Mouse (Mus musculus): ENCODE results near the gene Wfdc12. TPM values are rescaled to one million over a fixed set of nuclear protein-coding genes. Genes with fewer than 3 reads are reported as not detected.

The Wfdc12 gene
- polyA plus RNA-seq, 1 experiment: not detected

DNA sequence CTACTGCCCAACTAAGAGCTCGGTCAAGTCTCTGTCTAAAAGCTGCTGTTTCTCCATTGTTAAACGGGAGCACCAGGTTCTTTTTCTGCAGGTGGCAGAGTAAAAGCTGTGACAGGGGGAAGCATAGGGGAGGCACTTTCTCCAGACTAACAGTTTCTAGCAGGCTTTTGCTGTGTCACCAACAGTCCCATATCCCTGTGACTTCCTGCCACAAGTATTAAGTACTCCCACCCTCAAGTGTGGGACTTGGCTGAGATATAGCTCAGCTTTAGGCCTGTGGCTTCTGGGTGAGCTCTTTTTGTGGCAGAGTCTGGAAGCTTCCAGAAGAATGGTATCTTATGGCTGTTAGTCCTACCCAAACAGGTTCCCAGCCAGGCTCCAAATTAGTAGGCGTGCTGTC lies 14.6 kb downstream of the Wfdc12 start:
- H3K4me3 ChIP-seq: no peak overlapping the region
- H3K27me3 ChIP-seq (ENCODE audit: control insufficient read depth, insufficient read depth, insufficient read length): peaks cover 66% of the 10 kb centered on the region

DNA sequence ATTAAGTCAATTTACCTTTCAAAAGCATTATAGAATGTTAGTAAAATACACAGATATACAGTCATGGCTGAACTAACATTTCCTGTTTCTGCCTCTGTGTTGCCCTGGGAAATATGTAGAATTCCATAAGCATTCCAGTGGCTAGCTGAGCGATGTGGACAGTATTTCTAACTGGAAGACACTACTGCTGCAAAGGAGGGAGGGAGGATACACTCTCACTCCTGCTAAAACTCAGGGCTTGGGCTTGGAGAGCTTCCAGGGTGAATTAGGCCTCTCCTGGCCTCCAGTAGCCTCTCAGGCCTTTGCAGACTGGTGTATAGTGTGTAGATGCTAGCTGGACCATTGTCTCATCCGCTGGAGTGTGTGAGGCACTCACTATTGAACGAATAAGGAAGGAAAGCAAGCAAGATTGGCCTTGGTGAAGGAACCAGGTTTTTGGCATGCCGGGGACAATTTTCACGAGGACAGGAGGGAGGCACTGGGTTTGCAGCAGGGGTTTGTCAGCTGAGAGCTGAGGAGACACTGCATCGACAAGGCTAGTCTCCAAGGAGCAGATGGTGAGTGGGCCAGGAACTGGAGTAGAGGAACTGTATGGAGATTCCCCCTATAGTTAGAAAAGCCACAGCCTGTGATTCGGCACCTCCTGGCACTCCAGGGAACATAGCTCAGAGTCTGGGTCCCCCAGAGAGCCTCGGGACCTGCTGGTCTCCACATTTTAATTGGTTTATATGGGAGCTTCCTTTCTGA lies 15.6 kb downstream of the Wfdc12 start:
- Histone ChIP-seq H3ac (ENCODE audit: control insufficient read depth, insufficient read length) (no peak overlapping the region), H3K4me2 (ENCODE audit: low read depth) (no peak overlapping the region), H3K36me3 (ENCODE audit: control insufficient read depth, insufficient read depth) (no peaks in the 10 kb centered on the region), H3K79me2 (ENCODE audit: control insufficient read depth, insufficient read depth) (no peaks in the 10 kb centered on the region), H3K4me3 (no peak overlapping the region), H3K27me3 (ENCODE audit: control insufficient read depth, insufficient read depth, insufficient read length) (peaks cover 71% of the 10 kb centered on the region)
- TF ChIP-seq MYOD1 (IDR thresholded peaks at IDR 0.05; ENCODE audit: control insufficient read depth in 1 of 3, insufficient read length in 2 of 3, low read depth in 2 of 3) (no peak), MAX (IDR thresholded peaks at IDR 0.05; ENCODE audit: low read depth) (no peak), E2F4 (IDR thresholded peaks at IDR 0.05; ENCODE audit: insufficient read depth) (no peak), REST (IDR thresholded peaks at IDR 0.05; ENCODE audit: insufficient read depth, insufficient read length) (no peak), TCF12 (IDR thresholded peaks at IDR 0.05; ENCODE audit: insufficient read depth, poor library complexity, severe bottlenecking) (no peak), CEBPB (IDR thresholded peaks at IDR 0.05; ENCODE audit: insufficient read depth, poor library complexity, severe bottlenecking) (no peak), TCF3 (IDR thresholded peaks at IDR 0.05; ENCODE audit: insufficient read length, low read depth) (no peak), POLR2AphosphoS2 (IDR thresholded peaks at IDR 0.05; ENCODE audit: insufficient read length, low read depth) (no peak), MYOG (IDR thresholded peaks at IDR 0.05; ENCODE audit: control insufficient read depth in 1 of 3, insufficient read depth in 1 of 3, insufficient read length in 2 of 3, low read depth in 2 of 3) (no peak), USF1 (IDR thresholded peaks at IDR 0.05; ENCODE audit: low read depth) (no peak), SRF (IDR thresholded peaks at IDR 0.05; ENCODE audit: control insufficient read depth, insufficient read length, low read depth) (no peak), POLR2A (IDR thresholded peaks at IDR 0.05; ENCODE audit: insufficient read length, low read depth) (no peak)

More for the DNA sequence above, 14.6 kb downstream of the Wfdc12 start:
- no peaks in the 10 kb centered on the region for H3K79me2 ChIP-seq (ENCODE audit: control insufficient read depth, insufficient read depth)
- no peaks in the 10 kb centered on the region for H3K36me3 ChIP-seq (ENCODE audit: control insufficient read depth, insufficient read depth)
- H3K4me2 ChIP-seq (ENCODE audit: low read depth): no peak overlapping the region
- H3ac ChIP-seq (ENCODE audit: control insufficient read depth, insufficient read length): no peak overlapping the region
- no peak for TF ChIP-seq CEBPB (IDR thresholded peaks at IDR 0.05; ENCODE audit: insufficient read depth, poor library complexity, severe bottlenecking)
- no peak for TF ChIP-seq REST (IDR thresholded peaks at IDR 0.05; ENCODE audit: insufficient read depth, insufficient read length)
- no peak for TF ChIP-seq USF1 (IDR thresholded peaks at IDR 0.05; ENCODE audit: low read depth)
- TF ChIP-seq TCF12 (IDR thresholded peaks at IDR 0.05; ENCODE audit: insufficient read depth, poor library complexity, severe bottlenecking): no peak
- TF ChIP-seq E2F4 (IDR thresholded peaks at IDR 0.05; ENCODE audit: insufficient read depth): no peak
- no peak for TF ChIP-seq MAX (IDR thresholded peaks at IDR 0.05; ENCODE audit: low read depth)
- no peak for TF ChIP-seq POLR2A (IDR thresholded peaks at IDR 0.05; ENCODE audit: insufficient read length, low read depth)
- TF ChIP-seq TCF3 (IDR thresholded peaks at IDR 0.05; ENCODE audit: insufficient read length, low read depth): no peak
- no peak for TF ChIP-seq POLR2AphosphoS2 (IDR thresholded peaks at IDR 0.05; ENCODE audit: insufficient read length, low read depth)
- no peak for TF ChIP-seq SRF (IDR thresholded peaks at IDR 0.05; ENCODE audit: control insufficient read depth, insufficient read length, low read depth)
- no peak for TF ChIP-seq MYOD1 (IDR thresholded peaks at IDR 0.05; ENCODE audit: control insufficient read depth in 1 of 3, insufficient read length in 2 of 3, low read depth in 2 of 3)
- no peak for TF ChIP-seq MYOG (IDR thresholded peaks at IDR 0.05; ENCODE audit: control insufficient read depth in 1 of 3, insufficient read depth in 1 of 3, insufficient read length in 2 of 3, low read depth in 2 of 3)

DNA sequence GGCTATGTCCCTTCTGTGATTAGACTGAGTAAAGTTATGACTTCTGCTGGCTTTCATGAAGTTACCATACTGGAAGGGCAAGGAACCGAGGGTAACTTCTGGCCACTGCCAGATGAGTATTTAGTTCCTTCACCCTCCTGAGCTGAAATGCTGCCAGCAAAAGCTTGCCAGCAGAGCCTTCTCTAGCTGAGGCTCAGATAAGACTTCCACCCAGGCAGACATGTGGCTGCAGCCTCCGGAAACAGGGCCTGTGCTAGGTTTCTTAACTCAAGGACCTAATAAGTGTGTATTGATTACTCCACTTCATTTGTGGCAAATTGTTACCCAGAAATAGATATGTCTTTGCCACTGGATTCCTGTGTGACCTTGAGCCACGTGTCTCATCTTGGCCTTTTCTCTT lies 17.0 kb downstream of the Wfdc12 start:
- no peaks in the 10 kb centered on the region for H3K36me3 ChIP-seq (ENCODE audit: control insufficient read depth, insufficient read depth)
- no peak overlapping the region for H3K4me2 ChIP-seq (ENCODE audit: low read depth)
- no peaks in the 10 kb centered on the region for H3K79me2 ChIP-seq (ENCODE audit: control insufficient read depth, insufficient read depth)
- H3K27me3 ChIP-seq (ENCODE audit: control insufficient read depth, insufficient read depth, insufficient read length): peaks cover 68% of the 10 kb centered on the region
- TF ChIP-seq CEBPB (IDR thresholded peaks at IDR 0.05; ENCODE audit: insufficient read depth, poor library complexity, severe bottlenecking): no peak
- no peak for TF ChIP-seq POLR2A (IDR thresholded peaks at IDR 0.05; ENCODE audit: insufficient read length, low read depth)
- TF ChIP-seq MAX (IDR thresholded peaks at IDR 0.05; ENCODE audit: low read depth): no peak
- TF ChIP-seq E2F4 (IDR thresholded peaks at IDR 0.05; ENCODE audit: insufficient read depth): no peak
- TF ChIP-seq REST (IDR thresholded peaks at IDR 0.05; ENCODE audit: insufficient read depth, insufficient read length): no peak
- no peak for TF ChIP-seq USF1 (IDR thresholded peaks at IDR 0.05; ENCODE audit: low read depth)
- no peak for TF ChIP-seq TCF3 (IDR thresholded peaks at IDR 0.05; ENCODE audit: insufficient read length, low read depth)
- TF ChIP-seq MYOD1 (IDR thresholded peaks at IDR 0.05; ENCODE audit: control insufficient read depth in 1 of 3, insufficient read length in 2 of 3, low read depth in 2 of 3): no peak
- no peak for TF ChIP-seq MYOG (IDR thresholded peaks at IDR 0.05; ENCODE audit: control insufficient read depth in 1 of 3, insufficient read depth in 1 of 3, insufficient read length in 2 of 3, low read depth in 2 of 3)
- TF ChIP-seq TCF12 (IDR thresholded peaks at IDR 0.05; ENCODE audit: insufficient read depth, poor library complexity, severe bottlenecking): no peak
- no peak for TF ChIP-seq SRF (IDR thresholded peaks at IDR 0.05; ENCODE audit: control insufficient read depth, insufficient read length, low read depth)
- no peak for TF ChIP-seq POLR2AphosphoS2 (IDR thresholded peaks at IDR 0.05; ENCODE audit: insufficient read length, low read depth)
- H3ac ChIP-seq (ENCODE audit: control insufficient read depth, insufficient read length): no peak overlapping the region
- H3K4me3 ChIP-seq: no peak overlapping the region

DNA sequence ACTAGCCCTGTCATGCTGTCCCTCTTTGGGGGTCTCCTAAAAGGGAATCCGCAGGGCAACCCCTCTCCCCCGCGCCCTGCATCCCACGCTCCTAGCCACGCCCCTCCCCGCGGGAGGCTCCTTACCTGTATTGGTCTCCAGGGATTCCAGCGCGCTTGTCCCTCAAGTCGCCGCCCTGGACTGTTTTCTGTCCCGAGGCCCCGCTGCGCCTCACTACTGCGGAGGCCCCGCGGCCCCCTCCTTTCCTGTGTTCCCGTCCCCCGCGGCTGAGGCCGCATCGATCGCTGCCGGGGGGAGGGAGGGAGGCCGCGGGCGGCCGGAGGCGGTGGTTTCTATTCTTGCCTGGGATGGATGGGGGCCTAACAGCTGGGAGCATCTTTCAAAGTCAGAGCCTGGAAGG lies 19.5 kb downstream of the Wfdc12 start, which contains the start of gene Kcns1:
TSS of gene Kcns1 (minus strand) at position 212 of the 400 bp plus-strand sequence.
- H3ac ChIP-seq (ENCODE audit: control insufficient read depth, insufficient read length): no peak within 1 kb of the TSS
- no peak within 1 kb of the TSS for H3K4me3 ChIP-seq
- H3K27me3 ChIP-seq (ENCODE audit: control insufficient read depth, insufficient read depth, insufficient read length): peaks cover 65% of the 10 kb centered on the region
- TF ChIP-seq MYOG (IDR thresholded peaks at IDR 0.05; ENCODE audit: control insufficient read depth in 1 of 3, insufficient read depth in 1 of 3, insufficient read length in 2 of 3, low read depth in 2 of 3) (no peak), POLR2AphosphoS2 (IDR thresholded peaks at IDR 0.05; ENCODE audit: insufficient read length, low read depth) (no peak), REST (IDR thresholded peaks at IDR 0.05; ENCODE audit: insufficient read depth, insufficient read length) (no peak)
- no peak within 1 kb of the TSS for H3K4me2 ChIP-seq (ENCODE audit: low read depth)
- no peaks in the 10 kb centered on the region for H3K79me2 ChIP-seq (ENCODE audit: control insufficient read depth, insufficient read depth)
- H3K36me3 ChIP-seq (ENCODE audit: control insufficient read depth, insufficient read depth): no peaks in the 10 kb centered on the region
